Mouse (Mus musculus): ENCODE results near the gene Pdzrn3. TPM values are rescaled to one million over a fixed set of nuclear protein-coding genes. Genes with fewer than 3 reads are reported as not detected.

The Pdzrn3 gene
- polyA plus RNA-seq, 1 experiment, result 11.2 TPM

DNA sequence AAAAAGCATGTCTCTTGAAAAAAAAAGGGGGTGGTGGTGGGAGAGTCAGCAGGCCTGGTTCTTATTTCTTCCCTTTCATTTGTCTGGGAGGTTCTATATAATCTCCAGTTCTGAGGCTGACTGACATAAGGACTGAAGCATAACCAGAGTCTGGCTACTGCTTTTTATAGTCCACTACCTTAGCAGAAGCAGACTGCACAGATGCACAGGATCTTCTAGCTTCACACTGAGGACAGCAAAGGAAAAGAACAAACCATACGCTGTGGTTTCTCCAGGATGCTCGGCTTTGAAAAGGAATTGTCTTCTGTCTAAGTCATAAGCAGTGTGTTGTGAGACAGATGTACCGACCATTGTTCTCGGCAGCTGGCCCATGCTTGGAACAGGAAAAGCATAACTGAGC is 19.0 kb upstream of the Pdzrn3 start:
- WGBS, result 79% methylated on average over 4 of the region's 4 CpGs
- H3K4me3 ChIP-seq (ENCODE audit: low read depth, low read length), result no peak overlapping the region
- H3K4me1 ChIP-seq (ENCODE audit: control insufficient read depth, insufficient read depth, insufficient read length, low read length), result no peaks in the 10 kb centered on the region
- no peaks in the 10 kb centered on the region for H3K27me3 ChIP-seq (ENCODE audit: control insufficient read depth, insufficient read depth, low read length)
- TF ChIP-seq POLR2A (IDR thresholded peaks at IDR 0.05; ENCODE audit: low read depth, low read length) (no peak), CTCF (IDR thresholded peaks at IDR 0.05; ENCODE audit: extremely low read depth, insufficient read length, insufficient replicate concordance, low read depth, low read length) (no peak)
- H3K36me3 ChIP-seq (ENCODE audit: control insufficient read depth, insufficient read depth, low read length), result no peaks in the 10 kb centered on the region
- H3K27ac ChIP-seq (ENCODE audit: insufficient read depth, low read depth, low read length), result no peak overlapping the region

DNA sequence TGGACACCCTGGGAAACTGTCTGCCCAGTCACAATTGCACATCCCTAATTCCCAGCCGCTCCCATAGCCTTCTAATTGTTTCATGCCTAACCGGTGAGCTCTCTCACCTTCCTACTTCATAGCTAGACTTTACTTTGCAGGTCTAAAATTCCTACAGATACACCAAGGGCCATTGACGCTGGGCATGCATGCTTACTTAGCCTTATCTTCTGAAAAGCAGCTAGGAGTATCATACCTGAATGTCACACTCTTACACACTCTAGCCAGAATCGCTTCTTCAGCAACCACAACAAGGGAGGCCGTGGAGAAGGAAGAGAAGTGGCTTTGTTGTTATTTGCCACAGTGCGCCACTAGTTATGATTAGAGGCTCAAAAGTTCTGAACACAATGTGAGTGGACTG is 18.2 kb upstream of the Pdzrn3 start:
- H3K27ac ChIP-seq (ENCODE audit: insufficient read depth, low read depth, low read length), result no peak overlapping the region
- H3K4me3 ChIP-seq (ENCODE audit: low read depth, low read length), result no peak overlapping the region
- no peaks in the 10 kb centered on the region for H3K4me1 ChIP-seq (ENCODE audit: control insufficient read depth, insufficient read depth, insufficient read length, low read length)
- 81% methylated on average over 6 of the region's 6 CpGs for WGBS
- TF ChIP-seq POLR2A (IDR thresholded peaks at IDR 0.05; ENCODE audit: low read depth, low read length) (no peak), CTCF (IDR thresholded peaks at IDR 0.05; ENCODE audit: extremely low read depth, insufficient read length, insufficient replicate concordance, low read depth, low read length) (no peak)
- no peaks in the 10 kb centered on the region for H3K36me3 ChIP-seq (ENCODE audit: control insufficient read depth, insufficient read depth, low read length)
- no peaks in the 10 kb centered on the region for H3K27me3 ChIP-seq (ENCODE audit: control insufficient read depth, insufficient read depth, low read length)

- no peak for TF ChIP-seq POLR2A (IDR thresholded peaks at IDR 0.05; ENCODE audit: low read depth, low read length)
- TF ChIP-seq CTCF (IDR thresholded peaks at IDR 0.05; ENCODE audit: extremely low read depth, insufficient read length, insufficient replicate concordance, low read depth, low read length), result no peak
- Histone ChIP-seq H3K4me3 (ENCODE audit: low read depth, low read length) (no peak overlapping the region), H3K27me3 (ENCODE audit: control insufficient read depth, insufficient read depth, low read length) (no peaks in the 10 kb centered on the region), H3K27ac (ENCODE audit: insufficient read depth, low read depth, low read length) (no peak overlapping the region), H3K36me3 (ENCODE audit: control insufficient read depth, insufficient read depth, low read length) (no peaks in the 10 kb centered on the region), H3K4me1 (ENCODE audit: control insufficient read depth, insufficient read depth, insufficient read length, low read length) (no peaks in the 10 kb centered on the region)
- 76% methylated on average over 2 of the region's 2 CpGs for WGBS
These were observed 15.1 kb upstream of the Pdzrn3 start for GRCm38 (mm10) chr6:101392801-101393117.

GRCm38 (mm10) chr6:101392107-101392800 is 14.6 kb upstream of the Pdzrn3 start:
- Histone ChIP-seq H3K27me3 (ENCODE audit: control insufficient read depth, insufficient read depth, low read length) (no peaks in the 10 kb centered on the region), H3K4me3 (ENCODE audit: low read depth, low read length) (no peak overlapping the region), H3K27ac (ENCODE audit: insufficient read depth, low read depth, low read length) (no peak overlapping the region), H3K4me1 (ENCODE audit: control insufficient read depth, insufficient read depth, insufficient read length, low read length) (no peaks in the 10 kb centered on the region), H3K36me3 (ENCODE audit: control insufficient read depth, insufficient read depth, low read length) (no peaks in the 10 kb centered on the region)
- TF ChIP-seq CTCF (IDR thresholded peaks at IDR 0.05; ENCODE audit: extremely low read depth, insufficient read length, insufficient replicate concordance, low read depth, low read length) (no peak), POLR2A (IDR thresholded peaks at IDR 0.05; ENCODE audit: low read depth, low read length) (no peak)
- WGBS, result 74% methylated on average over 8 of the region's 8 CpGs

DNA sequence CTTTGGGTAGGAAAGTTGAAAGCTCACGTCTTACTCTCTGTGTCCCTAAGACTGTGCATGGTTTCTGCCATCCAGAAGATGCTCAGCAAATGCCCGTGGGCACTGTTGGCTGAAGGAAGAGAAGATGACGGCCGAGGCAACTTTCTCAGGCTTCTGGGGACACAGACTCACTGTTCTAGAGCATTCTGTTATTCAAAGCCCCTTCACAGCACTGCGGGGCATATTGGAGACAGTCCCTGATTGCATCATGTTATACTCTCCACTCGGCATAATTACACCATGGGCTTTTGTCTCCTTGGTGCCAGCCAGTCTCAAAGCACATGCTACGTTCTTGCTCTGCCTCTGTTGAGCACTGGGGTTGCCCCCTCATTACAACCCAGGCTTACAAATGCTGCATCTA is 7.8 kb upstream of the Pdzrn3 start:
- Histone ChIP-seq H3K4me1 (ENCODE audit: control insufficient read depth, insufficient read depth, insufficient read length, low read length) (no peaks in the 10 kb centered on the region), H3K27me3 (ENCODE audit: control insufficient read depth, insufficient read depth, low read length) (no peaks in the 10 kb centered on the region), H3K4me3 (ENCODE audit: low read depth, low read length) (no peak overlapping the region), H3K36me3 (ENCODE audit: control insufficient read depth, insufficient read depth, low read length) (no peaks in the 10 kb centered on the region), H3K27ac (ENCODE audit: insufficient read depth, low read depth, low read length) (no peak overlapping the region)
- WGBS, result 83% methylated on average over 7 of the region's 7 CpGs
- TF ChIP-seq POLR2A (IDR thresholded peaks at IDR 0.05; ENCODE audit: low read depth, low read length) (no peak), CTCF (IDR thresholded peaks at IDR 0.05; ENCODE audit: extremely low read depth, insufficient read length, insufficient replicate concordance, low read depth, low read length) (no peak)

GRCm38 (mm10) chr6:101384958-101385357 is 7.3 kb upstream of the Pdzrn3 start:
- no peak overlapping the region for H3K27ac ChIP-seq (ENCODE audit: insufficient read depth, low read depth, low read length)
- H3K27me3 ChIP-seq (ENCODE audit: control insufficient read depth, insufficient read depth, low read length), result no peaks in the 10 kb centered on the region
- 73% methylated on average over 7 of the region's 7 CpGs for WGBS
- no peaks in the 10 kb centered on the region for H3K36me3 ChIP-seq (ENCODE audit: control insufficient read depth, insufficient read depth, low read length)
- H3K4me3 ChIP-seq (ENCODE audit: low read depth, low read length), result no peak overlapping the region
- H3K4me1 ChIP-seq (ENCODE audit: control insufficient read depth, insufficient read depth, insufficient read length, low read length), result no peaks in the 10 kb centered on the region
- no peak for TF ChIP-seq POLR2A (IDR thresholded peaks at IDR 0.05; ENCODE audit: low read depth, low read length)
- TF ChIP-seq CTCF (IDR thresholded peaks at IDR 0.05; ENCODE audit: extremely low read depth, insufficient read length, insufficient replicate concordance, low read depth, low read length), result no peak

GRCm38 (mm10) chr6:101384476-101384875 is 6.8 kb upstream of the Pdzrn3 start:
- TF ChIP-seq CTCF (IDR thresholded peaks at IDR 0.05; ENCODE audit: extremely low read depth, insufficient read length, insufficient replicate concordance, low read depth, low read length), result no peak
- TF ChIP-seq POLR2A (IDR thresholded peaks at IDR 0.05; ENCODE audit: low read depth, low read length), result no peak
- Histone ChIP-seq H3K36me3 (ENCODE audit: control insufficient read depth, insufficient read depth, low read length) (no peaks in the 10 kb centered on the region), H3K27me3 (ENCODE audit: control insufficient read depth, insufficient read depth, low read length) (no peaks in the 10 kb centered on the region), H3K27ac (ENCODE audit: insufficient read depth, low read depth, low read length) (no peak overlapping the region), H3K4me3 (ENCODE audit: low read depth, low read length) (no peak overlapping the region), H3K4me1 (ENCODE audit: control insufficient read depth, insufficient read depth, insufficient read length, low read length) (no peaks in the 10 kb centered on the region)
- 74% methylated on average over 6 of the region's 6 CpGs for WGBS

All from small intestine, adult 2 months (tissue).